Mouse (Mus musculus) midbrain, embryonic 16.5 days (tissue): ENCODE data around the gene Hoxc12. TPM values are rescaled to one million over a fixed set of nuclear protein-coding genes. Genes with fewer than 3 reads are reported as not detected.

Source experiments
- ATAC-seq: fragments of 200-750 bp; cut with Nextera tagmentation; 2 replicates; pipeline ENCODE4 v1.8.0; 2017; ENCODE audit warnings: moderate TSS enrichment
- H3K27ac ChIP-seq: fragments of 300-500 bp; sonication (generic); 2 replicates; pipeline ENCODE4 v1.5.1; 2014; ENCODE audit warnings: mild to moderate bottlenecking, low read length, mixed read lengths
- H3K27me3 ChIP-seq: fragments of 300-500 bp; sonication (generic); 2 replicates; pipeline ENCODE4 v1.6.1; 2014; ENCODE audit warnings: low read depth, low read length, mixed read lengths; ENCODE audit not compliant: control insufficient read depth, insufficient read depth
- H3K36me3 ChIP-seq: fragments of 300-500 bp; sonication (generic); 2 replicates; pipeline ENCODE4 v1.6.1; 2014; ENCODE audit warnings: mild to moderate bottlenecking, low read length, moderate library complexity, mixed read lengths; ENCODE audit not compliant: control insufficient read depth, insufficient read depth
- H3K4me1 ChIP-seq: fragments of 300-500 bp; sonication (generic); 2 replicates; pipeline ENCODE4 v1.6.1; 2014; ENCODE audit warnings: mild to moderate bottlenecking, low read length, mixed read lengths; ENCODE audit not compliant: control insufficient read depth, insufficient read depth
- H3K4me2 ChIP-seq: fragments of 300-500 bp; sonication (generic); 2 replicates; pipeline ENCODE4 v1.6.1; 2014; ENCODE audit warnings: mild to moderate bottlenecking, low read length, mixed read lengths
- H3K4me3 ChIP-seq: fragments of 300-500 bp; sonication (generic); 2 replicates; pipeline ENCODE4 v1.5.1; 2014; ENCODE audit warnings: low read depth, mild to moderate bottlenecking, low read length, moderate library complexity, mixed read lengths
- H3K9ac ChIP-seq: fragments of 300-500 bp; sonication (generic); 2 replicates; pipeline ENCODE4 v1.6.1; 2014; ENCODE audit warnings: low read depth, low read length, mixed read lengths
- H3K9me3 ChIP-seq: fragments of 300-500 bp; sonication (generic); replicated peaks from 2 replicates; pipeline ENCODE4 v1.6.1; 2014; ENCODE audit warnings: mild to moderate bottlenecking, low read length, mixed read lengths; ENCODE audit not compliant: control insufficient read depth, poor library complexity, severe bottlenecking
- WGBS: fragments of 180-500 bp; shearing (Covaris S2); extraction: QIAGEN DNeasy Blood & Tissue Kit; methylation state at CpG from one replicate; pipeline ENCODE4 v1.1.7; 2014; 5-methylcytosine and 5-hydroxymethylcytosine counted together
- polyA plus RNA-seq: library from polyadenylated mRNA; unstranded; fragments of >200 nt; fragmentation: Nextera tagmentation; extraction: Ambion mirVana; gene quantifications from 2 replicates; pipeline ENCODE4 v1.2.1, GENCODE M21; 2015

The Hoxc12 gene
- polyA plus RNA-seq, 1 experiment from 2014 or later: not detected

DNA sequence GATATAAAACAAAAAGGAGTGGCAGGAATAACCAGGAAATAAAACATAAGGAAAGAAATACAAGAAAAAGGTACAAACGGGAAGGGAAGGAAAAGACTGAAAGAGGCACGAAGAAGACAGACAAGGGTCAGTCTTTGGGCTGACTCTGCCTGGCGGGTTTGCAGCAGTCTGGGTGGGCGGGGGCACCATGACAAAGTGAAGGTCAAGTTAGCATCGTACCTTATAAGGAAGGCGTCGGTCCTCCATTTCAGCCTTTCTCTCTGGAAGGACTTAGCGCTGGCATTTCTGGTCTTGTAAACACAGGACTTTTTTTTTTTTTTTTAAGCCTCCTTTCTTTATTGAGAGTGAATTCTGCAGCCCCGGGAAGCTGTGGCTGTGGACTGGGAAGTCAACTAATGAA, 10.7 kb downstream of the Hoxc12 start:
- no peak overlapping the region for H3K9ac ChIP-seq
- H3K9me3 ChIP-seq: no peaks in the 10 kb centered on the region
- no peak overlapping the region for H3K4me2 ChIP-seq
- H3K4me3 ChIP-seq: no peak overlapping the region
- no peaks in the 10 kb centered on the region for H3K36me3 ChIP-seq
- no peak overlapping the region for H3K27ac ChIP-seq
- ATAC-seq: no peak
- no peaks in the 10 kb centered on the region; the same call in 1 of the 2 replicates for H3K4me1 ChIP-seq
- 1% methylated on average over 9 of the region's 9 CpGs for WGBS
- peaks cover 88% of the 10 kb centered on the region for H3K27me3 ChIP-seq

DNA sequence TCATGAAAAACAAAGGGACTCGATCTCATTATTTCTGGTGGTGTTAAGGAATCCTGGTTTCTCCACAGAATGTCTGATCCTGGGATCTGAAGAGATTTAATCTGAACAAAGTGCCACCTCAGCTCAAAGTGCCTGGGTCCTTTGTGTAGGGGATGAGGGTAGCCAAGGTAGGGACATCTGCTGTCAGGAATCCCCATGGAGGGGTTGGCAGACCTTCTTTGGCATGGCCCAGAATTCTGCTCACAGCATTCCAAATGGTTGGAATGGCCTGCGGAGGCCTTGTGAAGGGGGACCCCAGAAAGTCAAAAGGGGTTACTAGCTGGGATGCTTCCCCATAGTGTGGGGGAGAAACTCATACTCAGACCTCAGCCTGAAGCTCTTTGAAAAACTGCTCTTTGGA, 12.3 kb downstream of the Hoxc12 start:
- no peak for ATAC-seq
- Histone ChIP-seq H3K36me3 (no peaks in the 10 kb centered on the region), H3K4me2 (no peak overlapping the region), H3K27me3 (peaks cover 92% of the 10 kb centered on the region), H3K9me3 (no peaks in the 10 kb centered on the region), H3K4me1 (no peaks in the 10 kb centered on the region), H3K27ac (no peak overlapping the region), H3K4me3 (no peak overlapping the region), H3K9ac (no peak overlapping the region)
- 4% methylated on average over 2 of the region's 2 CpGs for WGBS

DNA sequence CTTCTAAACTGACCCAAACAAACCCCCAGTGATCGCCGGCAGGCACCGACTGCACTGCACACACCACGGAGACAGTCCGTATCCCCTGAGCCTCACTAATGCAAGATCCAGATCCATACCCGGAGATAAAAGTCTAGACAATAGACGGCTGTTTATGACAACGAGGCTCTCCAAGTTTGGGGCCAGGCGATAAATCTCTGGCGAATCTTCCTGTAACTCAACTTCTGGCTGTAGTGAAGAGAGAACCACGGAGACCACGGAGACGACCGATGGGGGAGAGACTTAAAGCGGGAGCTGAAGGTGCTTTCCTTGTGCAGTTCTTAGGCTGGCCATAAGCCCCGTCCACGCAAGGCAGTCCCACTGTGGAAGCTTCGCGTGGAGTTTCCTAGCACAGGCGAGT, 13.1 kb downstream of the Hoxc12 start:
- H3K27me3 ChIP-seq: peaks cover 92% of the 10 kb centered on the region
- no peak overlapping the region for H3K4me3 ChIP-seq
- H3K36me3 ChIP-seq: no peaks in the 10 kb centered on the region
- H3K27ac ChIP-seq: no peak overlapping the region
- H3K4me1 ChIP-seq: no peaks in the 10 kb centered on the region
- no peak for ATAC-seq
- H3K9me3 ChIP-seq: no peaks in the 10 kb centered on the region
- 3% methylated on average over 20 of the region's 20 CpGs for whole genome bisulfite sequencing
- H3K4me2 ChIP-seq: no peak overlapping the region
- H3K9ac ChIP-seq: no peak overlapping the region

DNA sequence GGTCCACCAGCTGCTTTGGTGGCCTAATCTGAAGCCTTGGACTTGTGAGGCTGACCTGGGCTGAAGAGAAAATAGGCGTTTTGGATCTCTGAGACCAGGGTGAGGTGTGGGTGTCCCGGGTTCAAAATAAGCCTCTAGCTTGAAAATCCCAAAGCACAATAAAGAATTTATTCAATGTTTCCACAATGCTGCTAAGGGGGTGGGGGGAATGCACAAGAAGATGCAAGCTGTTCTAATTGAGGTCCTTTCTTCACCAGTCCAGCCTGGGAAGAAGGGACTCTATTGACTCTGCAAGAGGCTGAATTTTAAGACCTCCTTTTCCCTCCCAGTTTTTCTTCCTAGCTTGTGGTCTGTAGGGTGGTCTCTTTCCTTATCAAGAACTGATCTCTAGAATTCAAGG, 14.3 kb downstream of the Hoxc12 start:
- no peak overlapping the region for H3K27ac ChIP-seq
- no peak overlapping the region for H3K4me2 ChIP-seq
- H3K4me3 ChIP-seq: no peak overlapping the region
- H3K9me3 ChIP-seq: no peaks in the 10 kb centered on the region
- H3K27me3 ChIP-seq: peaks cover 90% of the 10 kb centered on the region
- H3K9ac ChIP-seq: no peak overlapping the region
- no peak for ATAC-seq
- no peaks in the 10 kb centered on the region for H3K4me1 ChIP-seq
- H3K36me3 ChIP-seq: no peaks in the 10 kb centered on the region
- WGBS: 8% methylated on average over 2 of the region's 2 CpGs

DNA sequence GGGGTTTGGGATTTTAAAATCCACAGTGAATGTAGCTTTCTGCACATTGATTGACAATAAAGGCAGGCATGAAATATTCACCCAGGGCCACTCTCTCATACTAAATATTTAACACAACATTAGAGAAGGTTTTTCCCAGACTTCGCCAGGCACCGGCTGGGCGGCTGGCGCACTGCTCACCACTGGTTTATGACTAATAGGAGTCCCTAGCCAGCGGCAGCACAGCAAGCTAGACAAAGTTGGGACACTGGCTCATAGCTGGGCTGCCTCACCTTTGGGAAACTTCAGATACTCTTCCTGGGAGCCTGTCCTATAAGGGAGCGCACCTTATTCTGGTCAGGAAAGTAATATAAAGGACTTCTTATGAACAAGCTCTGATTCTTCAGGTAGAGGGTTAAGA, 17.0 kb downstream of the Hoxc12 start:
- Histone ChIP-seq H3K9ac (no peak overlapping the region), H3K36me3 (no peaks in the 10 kb centered on the region), H3K4me2 (no peak overlapping the region), H3K4me3 (no peak overlapping the region), H3K27me3 (peaks cover 90% of the 10 kb centered on the region), H3K27ac (no peak overlapping the region), H3K4me1 (no peaks in the 10 kb centered on the region), H3K9me3 (no peaks in the 10 kb centered on the region)
- 4% methylated on average over 6 of the region's 6 CpGs for WGBS
- no peak for ATAC-seq

DNA sequence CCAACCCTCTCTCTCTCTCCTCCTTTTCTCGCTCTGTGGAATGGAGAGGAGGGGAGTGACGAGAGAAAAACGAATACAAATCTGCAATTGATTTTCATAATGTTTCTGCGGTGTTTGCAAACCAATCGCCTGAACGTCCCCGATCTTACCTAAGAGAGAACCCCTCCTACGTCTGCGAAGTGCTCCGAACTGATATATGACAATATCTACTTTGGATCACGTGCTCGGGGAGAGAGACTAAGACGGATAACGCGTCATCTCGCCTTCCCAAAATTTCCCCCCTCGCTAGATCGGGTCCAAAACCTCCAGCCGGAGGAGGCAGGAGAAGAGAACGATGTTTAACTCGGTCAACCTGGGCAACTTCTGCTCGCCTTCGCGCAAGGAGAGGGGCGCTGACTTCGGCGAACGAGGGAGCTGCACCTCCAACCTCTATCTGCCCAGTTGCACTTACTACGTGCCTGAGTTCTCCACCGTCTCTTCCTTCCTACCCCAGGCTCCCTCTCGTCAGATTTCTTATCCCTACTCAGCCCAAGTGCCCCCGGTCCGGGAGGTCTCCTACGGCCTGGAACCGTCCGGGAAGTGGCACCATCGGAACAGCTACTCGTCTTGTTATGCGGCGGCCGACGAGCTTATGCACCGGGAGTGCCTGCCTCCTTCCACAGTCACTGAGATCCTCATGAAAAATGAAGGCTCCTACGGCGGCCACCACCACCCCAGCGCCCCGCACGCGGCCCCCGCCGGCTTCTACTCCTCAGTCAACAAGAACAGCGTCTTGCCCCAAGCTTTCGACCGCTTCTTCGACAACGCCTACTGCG, 17.8 kb downstream of the Hoxc12 start, which contains the start of gene Hoxc11:
Gene Hoxc11 (plus strand): TSS at position 236 of the 815 bp plus-strand sequence.
- H3K9me3 ChIP-seq: no peaks in the 10 kb centered on the region
- H3K36me3 ChIP-seq: no peaks in the 10 kb centered on the region
- H3K4me1 ChIP-seq: no peaks in the 10 kb centered on the region
- H3K27ac ChIP-seq: no peak within 1 kb of the TSS
- no peak within 1 kb of the TSS for H3K4me3 ChIP-seq
- H3K4me2 ChIP-seq: no peak within 1 kb of the TSS
- WGBS: under 1% methylated on average over 52 of the region's 57 CpGs
- H3K27me3 ChIP-seq: peaks cover 88% of the 10 kb centered on the region
- no peak for ATAC-seq
- H3K9ac ChIP-seq: no peak within 1 kb of the TSS

DNA sequence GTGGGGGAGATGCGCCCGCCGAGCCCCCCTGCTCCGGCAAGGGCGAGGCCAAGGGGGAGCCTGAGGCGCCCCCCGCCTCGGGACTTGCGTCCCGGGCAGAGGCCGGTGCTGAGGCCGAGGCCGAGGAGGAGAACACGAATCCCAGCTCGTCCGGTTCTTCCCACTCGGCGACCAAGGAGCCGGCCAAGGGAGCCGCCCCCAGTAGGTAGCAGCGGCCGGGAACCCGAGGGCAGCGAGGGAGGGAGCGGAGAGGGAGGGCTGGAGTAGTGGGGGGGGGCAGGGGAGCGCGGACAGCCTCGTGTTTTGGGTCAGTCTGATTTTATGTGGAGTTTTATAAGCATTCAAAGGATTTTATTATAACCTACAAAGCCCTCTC, 18.4 kb downstream of the Hoxc12 start:
- H3K27ac ChIP-seq: no peak overlapping the region
- H3K4me2 ChIP-seq: no peak overlapping the region
- H3K9me3 ChIP-seq: no peaks in the 10 kb centered on the region
- H3K36me3 ChIP-seq: no peaks in the 10 kb centered on the region
- H3K4me3 ChIP-seq: no peak overlapping the region
- H3K4me1 ChIP-seq: no peaks in the 10 kb centered on the region
- no peak overlapping the region for H3K9ac ChIP-seq
- 0% methylated on average over 25 of the region's 28 CpGs for WGBS
- ATAC-seq: no peak
- peaks cover 88% of the 10 kb centered on the region for H3K27me3 ChIP-seq

DNA sequence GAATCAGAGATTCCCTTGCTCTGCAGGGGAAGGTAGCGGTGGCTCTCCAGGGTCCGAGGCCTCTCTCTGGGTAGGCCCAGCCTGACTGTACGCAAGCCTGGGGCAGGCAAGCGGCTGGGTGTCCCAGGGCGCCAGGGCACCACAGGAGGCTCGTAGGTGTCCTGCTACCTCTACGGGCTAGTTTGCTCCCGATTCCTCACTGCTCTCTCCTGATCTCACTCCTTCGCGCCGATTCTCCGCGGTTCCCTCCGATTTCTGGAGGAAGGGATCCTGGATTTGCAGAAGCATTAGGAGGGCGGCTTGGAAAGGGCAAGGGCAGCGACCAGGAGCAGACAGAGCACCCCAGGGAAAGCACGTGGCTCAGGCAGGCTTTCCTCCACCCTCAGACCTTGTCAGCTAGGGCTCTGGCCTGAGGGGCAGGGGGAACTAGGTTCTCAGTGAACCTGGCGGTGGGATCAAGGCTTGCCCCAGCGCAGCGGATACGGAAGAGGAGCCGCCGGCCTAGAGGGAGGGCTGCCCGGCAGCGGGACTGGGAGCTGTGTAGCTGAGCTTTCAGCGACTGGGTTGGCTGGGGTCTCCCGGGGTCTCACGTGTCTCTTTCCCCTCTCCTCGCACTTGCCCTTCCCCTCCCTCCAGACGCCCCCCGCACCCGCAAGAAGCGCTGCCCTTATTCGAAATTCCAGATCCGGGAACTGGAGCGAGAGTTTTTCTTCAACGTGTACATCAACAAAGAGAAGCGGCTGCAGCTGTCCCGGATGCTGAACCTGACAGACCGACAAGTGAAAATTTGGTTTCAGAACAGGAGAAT, 19.5 kb downstream of the Hoxc12 start:
- no peak for ATAC-seq
- H3K27ac ChIP-seq: no peak overlapping the region
- no peaks in the 10 kb centered on the region for H3K9me3 ChIP-seq
- no peak overlapping the region for H3K9ac ChIP-seq
- no peak overlapping the region for H3K4me3 ChIP-seq
- no peaks in the 10 kb centered on the region for H3K36me3 ChIP-seq
- no peaks in the 10 kb centered on the region for H3K4me1 ChIP-seq
- no peak overlapping the region for H3K4me2 ChIP-seq
- WGBS: under 1% methylated on average over 36 of the region's 40 CpGs
- peaks cover 90% of the 10 kb centered on the region for H3K27me3 ChIP-seq

DNA sequence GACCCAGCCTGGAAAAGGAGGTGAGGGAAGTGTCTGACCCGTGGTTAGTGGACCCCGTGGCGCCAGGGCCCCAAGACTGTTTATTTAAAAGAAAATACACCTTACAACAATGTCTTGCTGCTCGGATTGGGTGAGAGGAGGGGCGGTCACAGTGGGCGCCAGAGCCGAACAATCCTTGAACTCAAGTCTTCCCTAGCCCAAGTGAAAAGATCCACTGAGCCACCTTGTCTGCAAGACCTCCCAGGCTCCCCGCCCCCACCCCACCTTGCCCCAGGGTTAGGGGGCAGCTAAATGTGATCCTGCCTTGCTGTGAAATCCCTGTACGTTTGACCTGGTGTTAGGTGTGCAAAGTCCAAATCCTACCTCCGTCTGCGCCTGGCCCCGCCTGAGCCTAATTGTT, 20.3 kb downstream of the Hoxc12 start:
- Histone ChIP-seq H3K4me3 (no peak overlapping the region), H3K27me3 (peaks cover 89% of the 10 kb centered on the region), H3K9ac (no peak overlapping the region), H3K4me1 (no peaks in the 10 kb centered on the region), H3K9me3 (no peaks in the 10 kb centered on the region), H3K27ac (no peak overlapping the region), H3K4me2 (no peak overlapping the region), H3K36me3 (no peaks in the 10 kb centered on the region)
- WGBS: under 1% methylated on average over 12 of the region's 12 CpGs
- ATAC-seq: no peak
